Mouse (Mus musculus) gastrocnemius, postnatal 36 days (tissue): ENCODE data around the gene Utp20. TPM values are rescaled to one million over a fixed set of nuclear protein-coding genes. Genes with fewer than 3 reads are reported as not detected.
"Not testable (repeated sequence)": the region's sequence is repeated elsewhere in the genome, so short reads cannot be mapped to it uniquely, and the experiment has no call there.

Source experiments
- DNase-seq, 2 experiments: peaks; one replicate each; pipeline ENCODE4 v3.0.0; 2022
- intact Hi-C: fragments of 180-260 bp; cut with DNase I; formaldehyde crosslinking; loops from one replicate; pipeline ENCODE4 v1.15.1; 2025
- long read RNA-seq, 2 experiments: library from polyadenylated mRNA; stranded (forward); transcript quantifications; one replicate each; pipeline ENCODE4 v2.0.0; 2021
- total RNA-seq, 2 experiments: library from RNA; stranded (reverse); gene quantifications; 2 replicates each; pipeline ENCODE4 v1.2.3; 2021

The Utp20 gene
- 10 to 100 TPM in 1 of 2 experiments, 1 to 10 TPM in 1; 9.8 to 10.5 TPM for total RNA-seq
- long read RNA-seq, experiment 1 = 0 reads
- long read RNA-seq, experiment 2, partial matches to known transcripts = 0 of 2 reads
- long read RNA-seq, experiment 2, other reads (novel, unspliced or antisense) = 2 of 2 reads

GRCm38 (mm10) chr10:88826188-88826946 lies at the start of gene Utp20:
Gene Utp20 (minus strand): TSS chr10:88826804.
- DNase-seq = peak; percentile 64 to 67
- intact Hi-C loops = loop anchor here (10.0 kb wide), 1 partner anchor 452 kb away; the partner anchor contains the start of genes Dram1 and Gnptab

DNA sequence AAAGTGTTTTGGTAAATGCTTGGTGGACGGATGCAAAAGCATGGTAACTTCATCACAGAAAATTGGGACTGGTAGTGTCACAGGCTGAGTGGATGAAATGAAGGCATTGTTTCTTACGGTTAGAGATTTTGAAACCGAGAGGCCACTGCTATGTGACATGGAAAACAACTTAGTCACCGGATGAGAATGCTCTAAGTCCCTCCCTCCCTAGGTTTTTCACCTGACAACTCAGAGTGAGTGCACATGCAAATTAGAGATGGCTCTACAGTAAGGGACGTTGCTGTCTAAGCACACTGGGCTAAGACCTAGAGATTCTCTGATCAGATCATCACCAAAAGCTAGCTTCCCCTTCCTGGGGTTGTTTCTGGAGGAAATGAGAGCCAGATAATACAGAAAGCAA lies 48.3 kb upstream of the Utp20 start:
- intact Hi-C loops = no loop called here

GRCm38 (mm10) chr10:88866017-88866416 lies 39.4 kb upstream of the Utp20 start:
- no peak for DNase-seq
- intact Hi-C loops = no loop called here

More for the DNA sequence above, 48.3 kb upstream of the Utp20 start:
- no peak for DNase-seq

DNA sequence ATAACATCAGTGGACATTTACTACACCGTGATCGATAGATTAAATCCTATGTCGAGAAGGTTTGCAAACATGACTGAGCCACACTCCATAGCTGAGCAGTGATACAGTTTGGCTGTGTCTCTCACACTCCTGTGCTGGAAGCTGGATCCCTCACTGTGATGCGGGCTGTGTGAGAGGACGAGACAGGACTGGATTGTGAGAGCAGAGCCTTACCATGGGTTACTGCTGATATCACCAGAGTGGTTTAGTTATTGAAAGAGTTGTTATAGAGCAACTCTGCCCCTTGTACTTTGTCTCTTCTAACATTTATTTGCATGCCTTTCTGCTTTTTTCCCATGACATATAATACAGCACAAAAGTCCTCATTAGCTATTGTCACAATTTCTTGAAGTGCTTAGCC lies 35.7 kb upstream of the Utp20 start:
- DNase-seq = no peak

GRCm38 (mm10) chr10:88861416-88861815 lies 34.8 kb upstream of the Utp20 start:
- no peak for DNase-seq
- intact Hi-C loops = no loop called here

More for the DNA sequence above, 35.7 kb upstream of the Utp20 start:
- intact Hi-C loops = no loop called here

GRCm38 (mm10) chr10:88860911-88861310 lies 34.3 kb upstream of the Utp20 start:
- no peak for DNase-seq
- intact Hi-C loops = no loop called here

GRCm38 (mm10) chr10:88853326-88853725 lies 26.7 kb upstream of the Utp20 start:
- intact Hi-C loops = no loop called here
- no peak for DNase-seq

- intact Hi-C loops = no loop called here
- no peak for DNase-seq
Measured at GRCm38 (mm10) chr10:88849976-88850375, 23.4 kb upstream of the Utp20 start.

DNA sequence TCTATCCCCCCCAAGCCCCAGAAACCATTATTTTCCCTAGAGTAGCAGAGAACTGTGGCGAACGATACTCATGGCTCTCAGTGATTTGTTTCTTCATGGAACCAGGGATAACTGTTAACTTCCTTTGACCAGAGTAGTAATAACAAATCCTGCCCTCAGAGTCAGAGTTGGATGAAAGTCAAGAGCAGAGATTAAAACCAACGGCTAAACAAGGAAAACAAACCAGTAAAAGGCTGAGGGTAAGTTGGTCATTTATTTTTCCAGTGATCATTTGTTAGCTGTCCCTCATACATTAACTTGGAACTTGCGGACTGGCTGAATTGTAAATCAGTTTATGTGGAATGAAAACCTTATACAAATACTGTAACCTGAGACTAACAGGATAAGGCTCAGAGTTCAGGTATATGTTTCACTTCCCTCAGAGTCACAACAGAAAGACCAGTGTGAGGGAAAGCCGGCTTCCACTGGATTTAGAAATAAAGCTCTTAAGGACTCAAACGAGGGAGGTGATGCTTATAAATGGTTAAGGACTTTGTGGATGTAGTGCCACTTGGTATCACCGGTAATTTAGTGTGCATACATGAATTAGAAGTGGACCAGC lies 22.4 kb upstream of the Utp20 start:
- no peak for DNase-seq
- intact Hi-C loops = no loop called here

- DNase-seq = no peak
- intact Hi-C loops = no loop called here
Measured at GRCm38 (mm10) chr10:88834227-88834626, 7.6 kb upstream of the Utp20 start.

GRCm38 (mm10) chr10:88828361-88828760 lies 1.8 kb upstream of the Utp20 start:
- intact Hi-C loops = loop anchor here (10.0 kb wide), 1 partner anchor 454 kb away; the partner anchor contains the start of genes Dram1 and Gnptab
- DNase-seq = no peak

DNA sequence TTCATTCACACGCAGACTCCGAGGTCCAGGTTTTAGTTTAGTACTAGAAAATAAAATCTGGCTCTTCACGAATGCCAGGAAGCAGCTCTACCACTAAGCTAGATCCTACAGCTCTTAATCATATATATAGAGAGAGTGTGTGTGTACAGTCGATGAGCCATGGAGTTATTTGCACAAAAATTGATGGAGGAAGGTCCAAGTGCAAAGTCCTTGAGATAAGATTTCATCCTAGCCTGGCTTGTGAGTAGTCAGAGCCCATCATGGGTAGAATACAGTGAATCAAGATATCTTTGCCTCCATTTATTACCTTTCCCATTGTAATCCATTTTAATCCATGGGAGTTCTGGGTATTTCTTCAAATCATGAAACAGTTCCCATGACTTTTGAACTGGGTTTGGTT lies 992 bp upstream of the Utp20 start:
- no peak for DNase-seq
- intact Hi-C loops = loop anchor here (10.0 kb wide), 1 partner anchor 453 kb away; the partner anchor contains the start of genes Dram1 and Gnptab

GRCm38 (mm10) chr10:88826947-88827306 lies 323 bp upstream of the Utp20 start:
- DNase-seq = not testable (repeated sequence)
- intact Hi-C loops = loop anchor here (10.0 kb wide), 1 partner anchor 452 kb away; the partner anchor contains the start of genes Dram1 and Gnptab

DNA sequence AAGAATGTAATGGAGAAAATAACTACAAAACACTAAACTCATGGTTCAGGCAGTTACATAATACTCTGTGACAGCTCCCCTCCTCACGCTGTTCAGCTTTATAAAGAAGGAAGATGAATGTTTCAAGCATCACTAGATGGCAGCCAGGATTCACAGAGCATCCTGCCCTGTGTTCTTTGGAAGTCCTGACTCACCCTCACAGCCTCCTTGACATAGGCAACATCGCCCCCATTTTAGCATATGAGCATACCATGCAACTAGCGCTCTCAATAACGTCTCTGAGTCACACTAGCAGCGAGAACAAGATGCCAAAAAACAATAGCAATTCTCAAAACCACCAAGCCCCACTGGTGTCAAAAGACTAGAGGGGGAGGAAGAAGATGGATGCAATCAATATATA lies 9.3 kb downstream of the Utp20 start:
- no peak for DNase-seq
- intact Hi-C loops = no loop called here

GRCm38 (mm10) chr10:88815256-88815655 lies 11.3 kb downstream of the Utp20 start:
- no peak for DNase-seq
- intact Hi-C loops = no loop called here

- DNase-seq = no peak
- intact Hi-C loops = no loop called here
Measured at GRCm38 (mm10) chr10:88811704-88812103, 14.9 kb downstream of the Utp20 start.

DNA sequence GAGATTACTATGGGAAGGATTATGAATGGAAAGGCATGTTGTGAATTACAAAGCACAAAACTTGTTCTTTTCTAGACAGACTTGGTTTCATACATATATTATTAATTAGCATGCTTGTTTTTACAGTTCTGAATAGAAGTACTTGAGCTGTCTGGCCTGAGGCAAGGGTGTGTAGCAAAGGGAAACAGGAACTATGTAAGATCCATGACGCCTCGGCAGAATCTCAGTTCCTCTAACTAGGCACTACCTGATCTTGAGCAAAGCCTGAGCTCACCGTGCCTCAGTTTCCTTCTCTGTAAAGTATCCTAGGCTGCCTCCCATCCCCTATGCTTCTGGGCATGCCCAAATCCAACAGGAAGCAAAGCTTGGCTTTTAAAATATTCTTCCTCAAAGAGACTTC lies 24.4 kb downstream of the Utp20 start:
- intact Hi-C loops = no loop called here
- no peak for DNase-seq

- DNase-seq = no peak
- intact Hi-C loops = no loop called here
Measured at GRCm38 (mm10) chr10:88799381-88799780, 27.2 kb downstream of the Utp20 start.

GRCm38 (mm10) chr10:88797452-88797851 lies 29.2 kb downstream of the Utp20 start:
- intact Hi-C loops = no loop called here
- DNase-seq = no peak

DNA sequence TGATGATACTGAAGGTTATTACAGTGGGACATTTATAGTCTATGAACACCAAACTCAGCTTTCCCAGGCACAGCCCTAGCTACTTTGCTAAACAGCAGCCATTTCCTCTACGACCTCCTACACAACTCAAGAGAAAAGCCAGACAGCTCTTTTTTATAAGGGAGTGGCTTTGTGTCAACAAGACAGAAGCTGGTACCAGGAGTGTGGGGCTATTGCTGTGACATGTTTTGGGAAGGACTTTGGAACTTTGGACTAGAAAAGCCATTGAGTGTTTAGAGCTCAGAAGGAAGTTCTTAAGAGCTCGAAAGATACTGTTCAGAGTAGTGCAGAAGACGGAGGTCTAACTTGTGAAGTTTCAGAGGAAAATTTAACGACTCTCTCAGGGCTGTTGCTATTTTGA lies 29.7 kb downstream of the Utp20 start:
- intact Hi-C loops = no loop called here
- DNase-seq = no peak

DNA sequence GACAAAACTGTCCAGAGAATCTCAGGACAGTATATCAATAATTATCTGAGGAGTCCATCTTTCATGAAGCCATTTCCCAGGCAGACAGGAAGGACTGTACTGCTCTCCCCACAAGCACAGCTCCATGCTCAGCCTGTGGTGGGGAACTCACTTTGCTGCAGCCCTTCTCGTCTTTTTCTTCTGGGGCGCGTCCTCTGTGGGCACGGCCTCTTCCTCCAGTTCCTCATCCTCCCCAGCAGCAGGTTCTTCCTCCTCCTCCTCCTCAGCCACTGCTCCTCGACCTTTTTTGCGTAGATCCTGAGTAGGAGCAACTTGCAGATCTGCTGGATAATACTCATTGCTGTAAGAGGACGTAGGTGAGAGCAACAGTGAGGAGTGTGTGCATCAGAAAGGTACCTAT lies 31.4 kb downstream of the Utp20 start:
- DNase-seq = no peak
- intact Hi-C loops = no loop called here

DNA sequence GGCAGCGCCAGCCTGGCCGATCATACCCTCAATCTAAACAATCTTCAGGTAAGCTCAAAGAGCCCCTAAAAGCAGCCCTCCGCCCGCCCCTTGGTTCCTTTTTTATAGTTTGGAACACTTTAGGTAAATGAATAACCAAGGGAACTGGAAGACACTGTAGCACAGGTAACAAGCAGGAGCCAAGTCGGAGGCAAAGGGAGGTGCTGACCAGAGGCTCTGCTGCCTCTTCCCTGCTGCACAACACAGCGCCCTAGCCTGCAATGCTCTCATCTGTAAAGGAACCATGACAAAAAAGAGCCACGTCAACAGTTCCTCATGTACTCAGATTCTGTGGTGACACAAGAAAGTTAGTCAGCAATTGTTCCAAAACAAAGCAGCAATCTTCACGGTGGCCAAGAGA lies 32.0 kb downstream of the Utp20 start:
- intact Hi-C loops = no loop called here
- no peak for DNase-seq
